Mouse (Mus musculus): ENCODE measurements around the gene Slc45a1.

The Slc45a1 gene

DNA sequence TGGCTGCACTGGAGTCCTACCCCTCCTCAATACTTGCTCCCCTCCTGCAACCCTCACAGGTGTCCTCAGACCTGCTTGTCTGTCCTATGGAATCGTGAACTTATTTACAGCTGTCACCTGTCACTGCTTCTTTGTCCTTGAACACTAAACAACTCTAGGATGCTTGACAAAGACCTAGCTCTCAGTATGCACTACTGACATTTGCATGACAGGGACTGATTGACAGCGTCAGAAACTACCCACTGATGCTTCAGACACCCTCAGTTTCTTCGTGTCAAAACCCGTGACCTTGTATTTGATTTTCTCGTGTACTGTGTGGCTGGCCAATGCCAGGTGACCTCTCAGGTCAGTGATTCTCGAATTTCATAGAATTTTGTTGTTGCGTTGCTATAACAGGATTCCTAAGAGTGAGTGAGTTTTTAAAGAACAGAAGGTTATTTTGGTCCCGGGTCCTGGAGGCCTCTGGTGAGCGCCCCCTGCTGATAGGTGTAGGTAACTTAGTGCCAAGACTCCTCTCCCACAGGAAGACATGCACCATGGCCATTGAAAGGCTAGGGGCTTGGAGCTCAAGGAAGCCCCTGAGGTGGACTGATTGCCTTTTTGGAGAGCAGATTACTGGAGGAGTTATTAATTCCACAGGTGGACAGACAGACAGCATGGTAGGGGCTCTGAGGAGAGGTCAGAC, 8.1 kb upstream of the Slc45a1 start:
- no peak for DNase-seq (ENCODE audit: low spot score)

DNA sequence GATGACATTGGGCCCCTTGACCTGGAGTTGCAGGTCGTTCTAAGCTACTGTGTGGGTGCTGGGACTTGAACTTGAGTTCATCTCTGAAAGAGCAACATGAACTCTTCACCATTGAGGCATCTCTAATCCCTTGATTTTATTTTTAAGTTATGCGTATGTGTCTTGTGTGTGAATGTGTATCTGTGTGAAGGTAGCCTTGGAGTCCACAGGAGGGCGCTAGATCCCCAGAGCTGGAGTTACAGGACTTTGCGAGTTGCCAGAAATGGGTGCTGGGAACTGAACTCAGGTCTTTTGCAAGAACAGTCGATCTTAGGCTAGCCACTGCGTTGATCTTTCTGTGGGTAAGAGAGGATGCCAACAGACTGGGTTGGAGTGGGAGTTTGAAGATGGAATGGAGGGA, 4.5 kb upstream of the Slc45a1 start:
- DNase-seq (ENCODE audit: low spot score) = no peak

DNA sequence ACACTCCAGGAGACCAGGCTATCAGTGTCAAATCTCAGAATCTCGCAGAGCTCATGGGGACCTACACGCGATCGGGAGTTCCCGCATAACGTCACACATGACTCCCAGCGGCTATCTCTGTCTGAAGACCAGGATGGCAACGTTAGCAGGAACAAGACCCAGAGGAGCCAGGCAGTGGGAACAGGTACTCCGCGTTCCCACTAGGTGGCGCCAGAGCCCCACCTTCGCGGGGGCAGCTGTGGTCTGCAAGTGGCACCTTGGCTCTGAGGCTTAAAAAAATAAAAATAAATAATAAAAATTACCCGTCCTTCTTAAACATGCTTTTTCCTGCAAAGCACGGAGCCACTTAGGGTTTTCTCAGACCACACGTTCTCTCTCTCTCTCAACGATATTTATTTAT, 4.0 kb upstream of the Slc45a1 start:
- peak; percentile 71 for DNase-seq (ENCODE audit: low spot score)

DNA sequence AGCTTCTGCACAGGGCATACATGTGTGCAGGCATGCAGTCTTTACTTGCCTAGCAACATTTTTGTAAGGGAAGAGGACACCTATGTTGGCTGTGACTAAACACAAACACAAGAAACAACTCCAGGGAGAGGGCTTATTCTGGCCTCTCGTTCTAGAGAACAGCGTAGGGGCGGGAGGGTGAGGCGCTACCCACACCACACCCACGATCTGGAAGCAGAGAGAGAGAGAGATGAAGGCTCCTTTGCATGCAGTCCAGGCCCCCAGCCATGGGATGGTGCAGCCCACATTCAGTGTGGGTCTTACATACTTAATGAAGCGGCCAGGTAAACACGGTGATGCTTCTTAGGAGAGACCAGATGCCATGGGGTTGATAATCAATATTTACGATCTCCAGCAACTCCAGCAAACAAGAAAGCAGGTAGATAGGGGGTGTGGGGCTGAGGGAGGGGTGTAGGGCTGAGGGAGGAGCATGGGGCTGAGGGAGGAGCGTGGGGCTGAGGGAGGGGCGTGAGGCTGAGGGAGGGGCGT, 1.2 kb upstream of the Slc45a1 start:
- DNase-seq (ENCODE audit: low spot score) = no peak

DNA sequence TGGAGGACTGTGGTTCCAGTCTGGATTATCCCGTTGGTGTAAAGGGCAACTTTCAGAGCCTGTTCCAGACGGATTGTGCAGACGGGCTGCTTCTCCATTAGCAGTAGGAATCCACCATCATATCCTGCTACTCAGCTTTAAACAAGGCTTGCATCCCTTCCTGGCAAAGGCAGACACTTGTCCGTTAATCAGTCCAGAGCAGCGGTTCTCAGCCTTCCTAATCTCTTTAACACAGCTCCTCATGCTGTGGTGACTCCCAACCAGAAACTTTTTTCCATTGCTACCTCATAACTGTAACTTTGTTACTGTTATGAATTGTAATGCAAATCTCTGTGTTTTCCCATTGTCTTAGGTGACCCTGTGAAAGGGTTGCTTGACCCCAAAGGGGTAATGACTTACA, 2.6 kb downstream of the Slc45a1 start:
- DNase-seq (ENCODE audit: low spot score) = no peak

DNA sequence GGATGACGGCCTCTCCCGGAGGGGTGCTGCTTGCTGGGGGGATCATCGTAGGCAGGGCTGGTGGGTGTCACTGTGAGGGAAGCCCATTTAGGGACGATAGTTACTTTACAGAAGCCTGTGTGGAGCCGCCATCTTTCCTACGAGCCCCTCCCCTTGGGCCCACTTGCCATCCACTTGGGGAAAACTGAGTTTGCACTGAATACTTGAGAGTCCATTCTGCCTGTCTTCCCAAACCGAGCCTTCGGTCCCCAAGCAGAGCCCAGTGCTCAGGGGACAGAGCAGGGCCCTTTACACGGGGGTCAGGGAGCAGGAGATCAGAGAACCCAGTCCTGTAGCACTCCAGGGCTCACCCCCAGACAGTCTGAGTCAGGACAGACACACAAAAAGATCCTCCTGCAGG, 7.7 kb downstream of the Slc45a1 start:
- no peak for DNase-seq (ENCODE audit: low spot score)

DNA sequence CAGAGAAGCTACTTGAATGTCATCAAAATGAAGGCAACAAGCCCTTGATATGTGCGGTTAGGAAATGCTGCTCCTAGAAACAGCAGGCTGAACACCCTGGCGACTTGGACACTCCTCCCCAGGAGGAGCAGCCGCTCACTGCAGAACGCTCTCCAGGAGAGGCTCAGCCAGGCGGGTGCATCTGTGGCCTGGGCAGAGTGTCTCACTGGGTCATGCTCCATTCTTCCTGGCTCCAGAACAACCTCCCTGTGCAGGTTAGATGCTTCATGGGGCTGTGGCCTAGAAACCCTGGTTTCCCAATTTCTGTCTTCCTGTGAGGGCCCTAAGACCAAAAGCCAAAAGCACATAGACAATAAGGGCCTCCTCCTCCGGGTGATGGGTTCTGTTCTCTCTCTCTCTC, 15.3 kb downstream of the Slc45a1 start:
- DNase-seq (ENCODE audit: low spot score) = no peak

DNA sequence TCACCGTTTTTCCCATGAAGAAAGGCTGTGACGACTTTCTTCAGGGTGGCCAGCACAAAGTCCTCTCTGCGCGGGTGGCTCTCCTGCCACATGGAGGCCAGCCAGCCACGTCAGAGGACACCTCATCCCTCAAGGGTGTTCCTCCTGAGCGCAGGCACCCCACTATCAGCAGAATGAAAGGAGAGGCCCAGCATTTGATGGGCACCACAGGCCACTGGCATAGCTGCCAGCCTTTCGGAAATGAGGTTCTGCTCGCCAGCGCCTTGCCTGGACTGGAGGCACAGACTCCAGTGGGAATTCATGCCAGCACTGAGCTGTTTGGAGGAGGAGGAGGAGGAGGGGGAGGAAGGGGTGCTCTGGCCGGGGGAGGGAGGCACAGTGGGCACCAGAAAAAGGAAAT, 16.4 kb downstream of the Slc45a1 start:
- no peak for DNase-seq (ENCODE audit: low spot score)

DNA sequence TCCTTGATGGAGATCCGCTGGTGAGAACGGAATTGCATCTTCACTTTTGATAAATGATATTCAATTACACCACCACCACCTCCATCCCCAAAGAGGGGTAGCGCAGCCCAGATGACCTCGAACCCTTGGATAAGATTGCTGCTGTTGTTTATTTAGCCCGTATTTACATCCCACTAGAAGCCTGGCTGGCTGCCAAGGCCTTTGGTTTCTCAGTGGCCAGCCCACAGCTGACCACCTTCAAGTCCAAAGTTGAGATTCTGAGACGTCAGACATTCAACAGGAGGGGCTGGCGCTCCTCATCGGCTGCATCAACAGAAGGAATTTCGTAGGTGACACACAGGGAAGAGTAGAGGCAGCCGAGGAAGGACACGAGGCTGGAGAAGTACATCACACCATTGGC, 22.7 kb downstream of the Slc45a1 start:
- no peak for DNase-seq (ENCODE audit: low spot score)

DNA sequence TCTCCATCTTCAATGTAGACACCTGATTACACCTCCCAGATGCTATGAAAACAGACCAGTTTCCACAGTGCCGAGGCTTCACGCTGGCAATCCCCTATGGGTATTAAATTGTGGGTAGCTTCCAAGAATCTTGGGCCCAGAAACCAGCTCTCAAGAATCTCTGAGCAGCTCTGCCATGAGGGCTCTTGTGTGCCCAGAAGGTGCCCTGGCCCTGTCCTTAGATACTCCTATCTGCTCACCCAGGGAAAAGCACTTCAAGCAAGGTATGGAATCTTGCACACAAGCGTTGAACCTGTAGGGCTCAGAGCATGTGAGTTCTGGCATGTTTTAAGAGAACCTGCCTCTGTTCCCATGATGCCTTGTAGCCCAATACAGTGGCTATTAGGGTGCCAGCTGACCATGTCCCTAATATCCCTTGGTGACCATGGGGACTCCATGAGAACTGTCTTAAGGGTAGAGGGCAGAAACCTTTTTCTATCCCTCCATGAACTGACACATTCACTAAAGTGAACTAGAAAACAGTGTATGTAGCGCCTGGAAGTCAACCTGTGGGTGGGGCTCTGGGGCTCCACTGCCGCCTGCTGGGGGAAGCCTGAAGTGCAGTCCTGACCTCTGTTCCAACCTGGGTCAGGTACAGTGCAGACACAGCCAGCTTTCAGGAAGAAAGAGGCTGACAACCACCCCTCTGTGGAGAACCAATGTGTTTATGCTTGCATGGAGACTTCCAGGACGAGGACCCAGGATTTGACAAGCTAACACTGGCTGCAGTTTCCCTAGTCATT, 25.8 kb downstream of the Slc45a1 start:
- DNase-seq (ENCODE audit: low spot score) = peak; percentile 30

DNA sequence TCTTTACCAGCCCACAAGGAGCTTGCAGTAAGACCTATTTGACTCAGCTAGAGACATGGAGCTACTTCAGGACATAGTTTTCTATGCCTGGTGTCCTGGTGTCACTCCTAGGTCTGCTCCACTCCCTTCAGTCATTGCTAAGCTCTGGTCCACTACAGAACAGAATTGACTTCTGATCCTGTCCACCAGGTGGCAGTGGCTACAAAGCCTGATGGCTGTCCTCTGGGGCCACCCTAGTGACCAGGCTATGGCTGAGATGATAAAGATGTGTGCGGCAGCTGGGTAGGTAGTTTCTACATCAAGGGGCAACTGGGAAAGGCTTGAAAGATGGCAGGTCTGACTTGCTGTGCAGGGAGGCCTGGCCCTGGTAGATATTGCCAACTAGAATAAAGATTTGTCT, 26.5 kb downstream of the Slc45a1 start:
- peak; percentile 30 for DNase-seq (ENCODE audit: low spot score)

DNA sequence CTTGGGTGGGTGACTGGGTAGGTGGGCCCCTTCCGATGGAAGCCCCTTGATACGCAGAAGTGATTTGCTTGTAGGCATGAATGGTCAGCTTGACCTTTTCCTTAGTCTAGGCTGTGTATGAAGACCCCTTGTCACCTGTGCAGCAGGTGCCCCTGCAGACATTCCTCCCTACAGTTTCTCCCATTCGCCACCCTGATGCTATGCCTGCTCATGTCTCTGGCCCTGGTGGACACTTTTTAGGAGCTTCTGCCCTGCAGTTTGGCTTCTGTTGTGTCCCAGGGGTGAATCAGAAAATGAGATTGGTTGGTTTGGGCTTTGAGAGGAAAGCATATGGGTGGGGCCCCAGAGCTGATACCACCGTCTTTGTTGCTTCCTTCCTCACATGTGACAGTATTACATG, 27.0 kb downstream of the Slc45a1 start:
- DNase-seq (ENCODE audit: low spot score) = no peak

DNA sequence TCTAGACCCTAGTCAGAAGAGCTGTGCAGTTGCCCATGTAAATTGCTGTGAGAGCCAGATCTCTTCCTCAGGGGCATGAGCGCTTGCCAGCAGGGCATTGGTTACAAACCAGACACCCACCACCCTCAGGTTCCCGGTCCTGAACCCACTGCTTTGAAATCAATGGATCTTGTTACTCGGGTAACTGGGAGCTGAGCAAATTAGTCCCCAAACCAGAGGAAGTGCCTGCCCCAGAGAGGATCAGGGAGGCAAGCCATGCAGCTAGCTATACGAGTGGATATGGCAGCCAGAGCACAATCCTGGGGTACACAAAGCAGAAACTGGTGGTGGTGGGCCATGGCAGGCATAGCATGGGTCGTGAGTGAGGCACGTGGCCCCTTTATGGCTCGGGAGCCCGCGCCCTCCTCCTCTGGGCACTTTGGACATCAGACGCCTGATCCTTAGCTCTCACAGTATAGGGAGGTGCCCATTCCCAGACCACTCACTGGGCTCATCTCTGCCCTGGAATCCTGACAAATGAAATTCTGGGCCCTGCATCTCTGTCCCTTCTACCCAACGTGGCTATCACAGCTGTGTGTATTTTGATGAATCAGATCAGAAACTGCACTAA, 27.7 kb downstream of the Slc45a1 start:
- DNase-seq (ENCODE audit: low spot score) = no peak

DNA sequence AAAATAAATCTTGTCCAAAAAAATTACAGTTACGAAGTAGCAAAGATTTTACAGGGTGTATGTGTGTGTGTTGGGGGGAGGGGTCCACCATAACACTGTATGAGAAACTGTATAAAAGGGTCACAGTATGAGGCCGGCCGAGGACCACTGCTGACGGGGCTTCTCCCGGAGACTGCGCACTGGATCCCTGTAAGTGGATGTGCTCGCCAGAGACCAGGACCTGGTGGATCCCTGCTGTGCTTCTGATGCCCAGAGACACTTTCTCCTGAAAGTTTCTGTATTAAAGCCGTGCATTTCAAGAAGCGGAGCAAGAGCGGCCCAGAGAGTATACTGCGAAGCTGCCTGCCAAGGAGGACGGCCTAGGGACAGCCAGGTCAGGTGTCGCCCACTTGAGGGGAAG, 29.3 kb downstream of the Slc45a1 start:
- no peak for DNase-seq (ENCODE audit: low spot score)

DNA sequence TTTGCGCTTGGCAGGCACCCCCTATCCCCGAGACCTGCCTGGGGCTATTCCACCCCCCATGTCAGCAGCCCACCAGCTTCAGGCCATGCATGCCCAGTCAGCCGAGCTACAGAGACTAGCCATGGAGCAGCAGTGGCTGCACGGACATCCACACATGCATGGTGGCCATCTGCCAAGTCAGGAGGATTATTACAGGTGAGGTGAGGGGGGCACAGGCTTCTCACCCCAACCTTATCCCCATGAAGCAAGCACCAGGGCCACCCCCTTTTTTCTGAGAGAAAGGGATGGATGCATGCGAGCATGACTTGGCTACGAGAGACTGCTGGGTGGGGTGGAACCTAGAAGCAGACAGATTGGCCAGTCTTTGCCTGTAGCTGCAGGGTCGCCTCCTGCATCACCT, 33.0 kb downstream of the Slc45a1 start:
- no peak for DNase-seq (ENCODE audit: low spot score)

DNA sequence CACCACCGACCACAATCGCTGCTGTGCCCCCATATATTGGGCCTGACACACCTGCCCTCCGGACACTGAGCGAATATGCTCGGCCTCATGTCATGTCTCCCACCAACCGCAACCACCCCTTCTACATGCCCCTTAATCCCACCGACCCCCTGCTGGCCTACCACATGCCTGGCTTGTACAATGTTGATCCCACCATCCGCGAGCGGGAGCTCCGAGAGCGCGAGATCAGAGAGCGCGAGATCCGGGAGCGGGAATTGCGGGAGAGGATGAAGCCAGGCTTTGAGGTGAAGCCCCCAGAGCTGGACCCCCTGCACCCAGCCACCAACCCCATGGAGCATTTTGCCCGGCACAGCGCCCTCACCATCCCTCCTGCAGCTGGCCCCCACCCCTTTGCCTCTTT, 35.1 kb downstream of the Slc45a1 start:
- no peak for DNase-seq (ENCODE audit: low spot score)

DNA sequence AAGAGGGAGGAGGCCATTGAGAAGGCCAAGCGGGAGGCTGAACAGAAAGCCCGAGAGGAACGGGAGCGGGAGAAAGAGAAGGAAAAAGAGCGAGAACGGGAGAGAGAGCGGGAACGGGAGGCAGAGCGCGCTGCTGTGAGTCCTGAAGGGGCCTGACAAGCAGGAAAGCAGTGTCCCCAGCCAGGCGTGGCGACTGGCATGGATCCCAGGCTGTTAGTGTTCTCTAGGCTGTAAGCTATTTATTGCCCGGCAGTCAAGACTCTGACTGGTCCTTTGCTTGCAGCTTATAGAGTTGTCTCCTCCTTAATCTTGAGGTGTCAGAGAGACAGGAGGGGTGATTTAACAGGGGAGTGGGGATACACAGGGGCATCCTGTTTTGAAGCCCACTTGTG, 35.9 kb downstream of the Slc45a1 start:
- DNase-seq (ENCODE audit: low spot score) = no peak

DNA sequence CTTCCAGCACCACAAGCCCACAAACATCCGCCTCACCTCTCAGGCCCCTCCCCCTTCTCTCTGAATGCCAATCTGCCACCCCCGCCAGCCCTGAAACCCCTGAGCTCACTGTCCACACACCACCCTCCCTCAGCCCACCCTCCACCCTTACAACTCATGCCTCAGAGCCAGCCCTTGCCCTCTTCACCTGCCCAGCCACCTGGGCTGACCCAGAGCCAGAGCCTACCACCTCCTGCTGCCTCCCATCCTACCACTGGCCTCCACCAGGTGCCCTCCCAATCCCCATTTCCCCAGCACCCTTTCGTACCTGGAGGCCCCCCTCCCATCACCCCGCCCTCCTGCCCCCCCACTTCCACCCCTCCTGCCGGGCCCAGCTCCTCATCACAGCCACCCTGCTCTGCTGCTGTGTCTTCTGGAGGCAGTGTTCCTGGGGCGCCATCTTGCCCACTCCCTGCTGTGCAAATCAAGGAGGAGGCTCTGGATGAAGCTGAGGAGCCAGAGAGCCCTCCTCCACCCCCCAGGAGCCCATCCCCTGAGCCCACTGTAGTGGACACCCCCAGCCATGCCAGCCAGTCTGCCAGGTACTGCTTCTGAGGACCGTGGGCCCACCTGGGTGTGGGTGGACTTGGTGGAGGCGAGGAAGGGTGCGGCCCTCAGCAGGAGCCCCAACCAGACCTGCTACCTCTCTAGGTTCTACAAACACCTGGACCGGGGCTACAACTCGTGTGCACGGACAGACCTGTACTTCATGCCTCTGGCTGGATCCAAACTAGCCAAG, 36.5 kb downstream of the Slc45a1 start:
- no peak for DNase-seq (ENCODE audit: low spot score)

DNA sequence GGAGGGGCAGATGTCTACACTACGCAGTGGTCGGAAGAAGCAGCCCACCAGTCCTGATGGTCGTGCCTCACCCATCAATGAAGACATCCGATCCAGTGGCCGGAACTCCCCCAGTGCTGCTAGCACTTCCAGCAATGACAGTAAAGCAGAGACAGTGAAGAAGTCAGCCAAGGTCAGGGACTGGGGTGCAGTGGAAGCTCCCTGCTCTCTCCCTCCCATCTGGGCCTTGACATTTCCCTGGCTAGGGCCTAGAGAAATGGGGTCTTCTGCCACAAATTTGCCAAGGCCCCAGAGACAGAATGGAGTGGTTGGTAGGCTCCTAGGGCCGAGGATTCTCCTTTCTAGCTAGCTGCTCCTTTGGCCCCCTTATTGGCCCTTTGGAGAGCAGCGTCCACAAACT, 38.3 kb downstream of the Slc45a1 start:
- no peak for DNase-seq (ENCODE audit: low spot score)

DNA sequence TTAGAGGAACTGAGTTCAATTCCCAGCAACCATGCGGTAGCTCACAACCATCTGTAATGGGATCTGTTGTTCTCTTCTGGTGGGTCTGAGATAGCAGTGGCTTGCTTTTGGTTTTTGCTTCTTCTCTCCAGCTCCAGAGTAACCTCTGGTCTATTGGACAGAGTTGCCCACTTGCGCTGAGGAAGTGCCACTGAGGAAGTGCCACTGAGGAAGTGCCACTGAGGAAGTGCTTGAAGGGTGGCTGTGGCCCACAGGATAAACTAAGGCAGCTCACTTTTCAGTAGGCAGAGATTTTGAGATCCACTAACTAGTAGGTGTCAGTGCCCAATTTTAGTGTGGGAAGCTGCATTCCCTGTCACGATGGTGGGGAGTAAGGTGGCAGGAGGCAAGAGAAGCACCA, 43.3 kb downstream of the Slc45a1 start:
- DNase-seq (ENCODE audit: low spot score) = no peak

DNA sequence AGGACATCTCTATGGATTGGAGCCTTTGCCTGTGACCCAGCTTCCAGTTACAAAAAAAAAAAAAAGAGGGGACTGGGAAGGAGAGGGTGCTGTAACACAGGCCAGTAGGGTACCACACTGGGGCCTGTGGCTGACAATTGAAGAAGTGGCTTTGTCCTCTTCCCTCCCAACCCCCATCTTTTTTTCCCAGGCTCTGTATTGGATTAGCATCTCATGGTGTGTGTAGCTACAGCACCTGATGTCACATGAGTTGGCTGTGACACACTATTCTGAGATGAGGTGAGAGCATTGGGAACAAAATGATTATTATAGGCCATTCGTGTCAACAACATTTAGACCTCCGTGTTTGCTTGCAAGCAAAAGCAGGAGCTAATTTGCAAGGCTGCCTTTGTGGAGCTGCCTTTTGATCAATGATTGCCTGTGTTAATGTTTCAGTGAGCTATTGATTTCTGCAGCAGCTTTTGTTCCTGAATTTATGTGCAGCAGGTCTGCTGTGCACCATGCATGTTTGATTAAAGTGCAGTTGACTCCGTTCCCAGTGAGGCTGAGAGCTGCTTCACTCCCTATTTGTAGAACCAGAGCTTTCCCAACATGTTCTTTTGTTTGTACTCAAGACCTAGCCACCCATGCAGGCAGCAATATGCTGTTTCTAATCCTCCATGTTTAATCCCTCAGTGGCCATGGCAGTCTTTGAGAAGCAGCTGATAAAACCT, 45.4 kb downstream of the Slc45a1 start:
- DNase-seq (ENCODE audit: low spot score) = no peak

DNA sequence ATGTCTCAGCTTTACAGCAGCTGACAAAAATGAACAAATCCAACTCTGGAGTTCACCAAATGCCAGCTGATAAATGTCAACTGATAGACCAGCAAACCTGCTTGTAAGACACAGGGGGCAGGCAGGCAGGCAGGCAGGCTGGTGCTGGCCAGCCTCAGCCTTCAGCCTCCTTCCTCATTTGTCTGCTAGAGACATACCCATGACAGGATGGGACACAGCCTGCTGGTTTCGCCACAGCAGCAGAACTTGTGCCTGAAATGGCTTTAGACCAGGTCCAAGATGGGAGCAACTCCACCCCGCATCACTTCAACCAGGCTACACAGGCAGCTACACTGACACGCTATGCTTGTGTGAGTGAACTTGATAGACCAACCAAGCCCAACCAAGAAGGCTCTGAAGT, 46.2 kb downstream of the Slc45a1 start:
- no peak for DNase-seq (ENCODE audit: low spot score)
